Mouse (Mus musculus) bone marrow, adult 2 months (tissue): ENCODE measurements at regions not wholly inside any gene's neighbourhood (a gene's known extent, or its start where the extent isn't known, plus 50 kb on each side); places are given as distances from the start of the nearest gene placed in this dataset.

Experiments
- H3K27ac ChIP-seq: fragments of 200-500 bp; 2 replicates; pipeline ENCODE4 v1.5.1; 2012; ENCODE audit warnings: low read depth, mild to moderate bottlenecking, control low read depth, inconsistent platforms, low read length; ENCODE audit not compliant: control insufficient read depth, poor library complexity, insufficient read depth
- H3K4me1 ChIP-seq: fragments of 200-500 bp; 2 replicates; pipeline ENCODE4 v1.6.1; 2011; ENCODE audit warnings: low read length; ENCODE audit not compliant: control insufficient read depth, insufficient read depth
- H3K4me3 ChIP-seq: fragments of 200-500 bp; replicated peaks from 2 replicates; pipeline ENCODE3; 2011; ENCODE audit warnings: mild to moderate bottlenecking, low read depth, low read length, control low read depth; ENCODE audit not compliant: control insufficient read depth
- CTCF ChIP-seq: fragments of 200-500 bp; IDR thresholded peaks from 2 replicates; pipeline ENCODE4 v1.5.1; 2011; ENCODE audit warnings: low read length, control low read depth; ENCODE audit not compliant: control insufficient read depth, insufficient read depth
- POLR2A ChIP-seq: fragments of 200-500 bp; IDR thresholded peaks from 2 replicates; pipeline ENCODE4 v1.6.1; 2011; ENCODE audit warnings: low read depth, mild to moderate bottlenecking, control low read depth, low read length, borderline replicate concordance; ENCODE audit not compliant: control insufficient read depth
- WGBS: fragments of 180-500 bp; shearing (Covaris S2); methylation state at CpG from one replicate; pipeline ENCODE4 v1.1.7; 2018; 5-methylcytosine and 5-hydroxymethylcytosine counted together

DNA sequence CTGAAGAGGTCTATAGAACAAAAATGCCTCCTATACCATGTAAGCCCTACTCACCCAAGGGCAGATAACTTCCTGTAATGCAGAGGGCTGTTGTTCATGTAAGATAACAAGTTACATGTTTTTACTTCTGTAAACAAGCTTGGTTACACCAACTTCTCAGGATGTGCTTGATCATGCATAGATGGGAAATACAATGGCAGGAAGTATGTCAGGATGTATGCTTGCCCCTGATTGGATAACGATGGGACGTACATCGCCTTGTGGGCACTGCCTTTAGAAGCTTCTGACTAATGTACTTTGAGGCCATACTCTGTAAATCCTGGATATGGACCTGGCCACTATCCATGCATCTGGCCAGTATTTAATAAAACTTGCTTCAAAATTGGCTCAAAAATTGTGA, 69.2 kb upstream of the Pde3b start:
- Histone ChIP-seq H3K4me1 (no peaks in the 10 kb centered on the region; the same call in 1 of the 2 replicates), H3K27ac (no peak overlapping the region), H3K4me3 (no peak overlapping the region)
- no peak for TF ChIP-seq CTCF
- no peak for TF ChIP-seq POLR2A
- WGBS: 71% methylated on average over 3 of the region's 3 CpGs

GRCm38 (mm10) chr7:114347006-114347405, 68.1 kb upstream of the Pde3b start:
- H3K4me1 ChIP-seq: no peaks in the 10 kb centered on the region; the same call in 1 of the 2 replicates

GRCm38 (mm10) chr7:114350968-114351367, 64.1 kb upstream of the Pde3b start:
- no peaks in the 10 kb centered on the region; the same call in 1 of the 2 replicates for H3K4me1 ChIP-seq
- 4% methylated on average over 7 of the region's 7 CpGs for whole genome bisulfite sequencing
- no peak for TF ChIP-seq CTCF
- TF ChIP-seq POLR2A: no peak

More at GRCm38 (mm10) chr7:114347006-114347405, 68.1 kb upstream of the Pde3b start:
- no peak overlapping the region for H3K4me3 ChIP-seq
- H3K27ac ChIP-seq: no peak overlapping the region
- 29% methylated on average over 4 of the region's 4 CpGs for WGBS
- TF ChIP-seq CTCF (no peak), POLR2A (no peak)

DNA sequence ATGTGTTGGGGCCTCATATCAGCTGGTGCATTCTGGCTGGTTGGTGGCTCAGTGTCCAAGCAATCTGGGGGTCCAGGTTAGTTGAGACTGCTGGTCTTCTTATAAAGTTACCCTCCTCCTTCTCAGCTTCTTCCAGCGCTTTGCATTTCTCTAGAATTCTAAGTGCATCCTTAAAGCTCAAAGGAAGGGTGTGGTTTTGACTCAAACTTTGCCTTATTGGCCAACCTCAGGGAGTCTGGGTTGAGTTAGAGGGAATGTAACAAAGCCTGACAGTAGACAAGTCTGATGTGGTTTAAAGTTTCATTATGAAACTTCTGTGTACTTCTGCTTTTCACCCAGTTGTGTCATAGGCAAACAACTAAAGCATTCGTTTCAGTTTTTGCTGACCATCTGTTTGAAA, 58.7 kb upstream of the Pde3b start:
- no peak overlapping the region for H3K4me3 ChIP-seq
- H3K4me1 ChIP-seq: no peaks in the 10 kb centered on the region; the same call in 1 of the 2 replicates
- TF ChIP-seq CTCF (no peak), POLR2A (no peak)
- under 1% methylated on average over 2 of the region's 2 CpGs for WGBS
- H3K27ac ChIP-seq: peak overlapping the region; percentile 90

More at GRCm38 (mm10) chr7:114350968-114351367, 64.1 kb upstream of the Pde3b start:
- Histone ChIP-seq H3K27ac (no peak overlapping the region), H3K4me3 (no peak overlapping the region)

DNA sequence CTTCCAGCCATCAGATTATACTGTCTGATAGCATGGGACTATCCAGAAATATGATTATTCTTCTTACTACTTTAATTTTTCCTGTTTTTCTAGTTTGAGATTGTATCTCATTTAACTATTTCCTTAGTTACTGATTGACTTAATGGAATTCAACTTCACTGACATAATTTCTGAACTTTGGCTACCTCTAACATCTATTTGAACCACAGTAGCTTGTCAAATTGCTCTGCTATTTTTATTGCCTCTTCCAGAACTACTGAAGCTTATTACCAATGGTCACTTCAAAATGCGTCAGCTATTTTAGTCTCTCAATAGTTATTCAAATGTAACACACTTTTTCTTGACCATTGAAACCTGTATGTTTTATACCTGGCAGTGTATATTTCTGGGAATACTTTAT, 52.9 kb upstream of the Pde3b start:
- Histone ChIP-seq H3K27ac (no peak overlapping the region), H3K4me3 (no peak overlapping the region), H3K4me1 (no peaks in the 10 kb centered on the region)
- TF ChIP-seq CTCF: no peak
- no peak for TF ChIP-seq POLR2A
- WGBS: 81% methylated on average over 1 of the region's 1 CpGs

DNA sequence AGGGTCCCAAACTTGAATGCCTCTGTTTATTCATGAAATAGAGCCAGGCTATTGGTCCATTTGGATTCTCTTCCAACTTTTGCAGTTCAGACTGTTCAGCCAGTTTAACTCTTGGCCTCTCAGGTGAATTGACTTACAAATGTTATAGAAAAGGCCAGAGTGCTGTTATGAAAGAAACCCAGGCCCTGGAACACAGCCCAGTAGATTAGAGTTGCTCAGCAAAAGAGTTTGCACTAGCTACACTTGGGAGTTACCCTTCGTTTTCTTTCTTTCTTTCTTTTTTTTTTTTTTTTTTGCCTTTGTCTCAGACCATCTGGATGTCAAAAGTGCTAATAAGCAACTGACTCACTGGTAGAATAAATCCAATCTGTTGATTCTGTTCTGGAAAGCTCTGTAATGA, 51.0 kb upstream of the Pde3b start:
- Histone ChIP-seq H3K4me3 (no peak overlapping the region), H3K4me1 (no peaks in the 10 kb centered on the region), H3K27ac (no peak overlapping the region)
- WGBS: 72% methylated on average over 1 of the region's 1 CpGs
- TF ChIP-seq CTCF (no peak), POLR2A (no peak)
